Mouse (Mus musculus) natural killer cell, adult 2 months (primary cell): ENCODE results near the gene Sv2a.
"Not testable (repeated sequence)": the region's sequence is repeated elsewhere in the genome, so short reads cannot be mapped to it uniquely, and the experiment has no call there.

Experiments
- DNase-seq, 2 experiments: peaks; one replicate each; pipeline ENCODE4 v3.0.0; 2022; ENCODE audit warnings: low spot score in 2 of 2

The Sv2a gene

GRCm38 (mm10) chr3:96220131-96220764, 39.3 kb downstream of the Sv2a start:
- DNase-seq, result not testable (repeated sequence)

DNA sequence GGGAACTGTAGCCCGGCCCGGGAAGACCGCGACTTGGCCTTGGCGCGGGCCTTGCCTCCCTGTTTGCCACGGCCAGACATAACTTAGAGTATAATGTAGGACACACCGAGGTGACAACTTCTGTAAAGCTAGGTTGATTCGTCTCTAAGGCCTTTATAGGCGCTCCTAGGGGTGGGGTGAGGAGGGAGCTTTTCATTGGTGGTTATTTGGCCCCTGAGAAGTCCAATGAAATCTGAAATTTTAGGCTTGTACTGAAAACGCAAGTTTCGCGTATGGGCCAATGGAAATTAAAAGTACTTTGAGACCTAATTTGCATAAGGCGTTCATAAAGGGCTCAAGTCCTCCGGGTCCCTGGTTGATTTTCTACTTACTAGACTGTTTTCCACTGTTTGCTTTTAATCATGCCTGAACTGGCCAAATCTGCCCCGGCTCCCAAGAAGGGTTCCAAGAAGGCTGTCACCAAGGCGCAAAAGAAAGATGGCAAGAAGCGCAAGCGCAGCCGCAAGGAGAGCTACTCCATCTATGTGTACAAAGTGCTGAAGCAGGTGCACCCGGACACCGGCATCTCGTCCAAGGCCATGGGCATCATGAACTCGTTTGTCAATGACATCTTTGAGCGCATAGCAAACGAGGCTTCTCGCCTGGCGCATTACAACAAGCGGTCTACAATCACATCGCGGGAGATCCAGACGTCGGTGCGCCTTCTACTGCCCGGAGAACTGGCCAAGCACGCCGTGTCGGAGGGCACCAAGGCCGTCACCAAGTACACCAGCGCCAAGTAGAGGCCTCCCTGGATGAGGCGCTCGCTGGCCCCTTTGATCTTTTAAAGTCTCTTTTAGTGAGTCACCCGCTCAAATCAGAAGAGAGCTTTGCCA, 40.1 kb downstream of the Sv2a start, which contains the start of the genes Hist2h2ac and Hist2h2be:
TSS of gene Hist2h2ac (minus strand) at position 116 of the 875 bp plus-strand sequence.
TSS of gene Hist2h2be (plus strand) at position 355 of the 875 bp plus-strand sequence.
- DNase-seq, result peak; percentile 84 to 88

GRCm38 (mm10) chr3:96221640-96222038, 40.7 kb downstream of the Sv2a start:
- no peak for DNase-seq

DNA sequence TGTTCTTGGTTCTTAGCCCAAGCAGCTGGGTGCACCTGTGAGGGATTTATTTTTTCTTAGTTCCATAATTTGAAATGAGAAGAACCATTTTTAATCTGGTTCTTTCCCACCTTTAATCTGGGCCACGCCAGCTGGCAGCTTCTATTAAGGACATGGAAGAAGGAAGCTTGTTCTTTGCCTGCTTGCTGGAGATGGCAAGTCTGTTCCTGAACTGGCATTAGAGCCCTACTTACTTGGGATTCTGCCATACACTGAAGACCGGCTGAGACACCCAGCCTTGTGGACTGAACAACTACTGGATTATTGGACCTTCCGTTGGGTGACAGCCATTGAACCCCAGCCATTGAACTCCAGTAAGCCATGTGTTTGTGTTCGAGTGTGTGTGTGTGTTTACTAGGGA, 41.8 kb downstream of the Sv2a start:
- no peak for DNase-seq

- DNase-seq, result no peak
These were observed 44.5 kb downstream of the Sv2a start for GRCm38 (mm10) chr3:96225421-96225820.

GRCm38 (mm10) chr3:96226695-96227648, 46.0 kb downstream of the Sv2a start:
- DNase-seq, result no peak

DNA sequence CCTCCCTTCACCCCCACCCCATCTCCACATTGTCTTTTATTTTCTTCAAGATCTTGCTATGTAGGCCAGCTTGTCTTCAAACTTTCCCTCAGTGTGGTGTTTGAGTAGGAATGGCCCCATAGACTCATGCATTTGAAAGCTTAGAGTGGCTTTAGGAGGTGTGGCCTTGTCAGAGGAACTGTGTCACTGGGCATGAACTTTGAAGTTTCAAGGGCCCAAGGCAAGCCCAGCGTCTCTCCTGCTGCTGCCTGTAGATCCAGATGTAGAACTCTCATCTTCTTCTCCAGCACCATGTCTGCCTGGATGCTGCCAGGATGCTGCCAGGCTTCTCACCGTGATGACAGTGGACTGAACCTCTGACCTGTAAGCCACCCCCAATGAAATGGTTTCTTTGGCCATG, 47.9 kb downstream of the Sv2a start:
- DNase-seq, result no peak

- no peak for DNase-seq
These were observed 49.5 kb downstream of the Sv2a start for GRCm38 (mm10) chr3:96230404-96230803.

DNA sequence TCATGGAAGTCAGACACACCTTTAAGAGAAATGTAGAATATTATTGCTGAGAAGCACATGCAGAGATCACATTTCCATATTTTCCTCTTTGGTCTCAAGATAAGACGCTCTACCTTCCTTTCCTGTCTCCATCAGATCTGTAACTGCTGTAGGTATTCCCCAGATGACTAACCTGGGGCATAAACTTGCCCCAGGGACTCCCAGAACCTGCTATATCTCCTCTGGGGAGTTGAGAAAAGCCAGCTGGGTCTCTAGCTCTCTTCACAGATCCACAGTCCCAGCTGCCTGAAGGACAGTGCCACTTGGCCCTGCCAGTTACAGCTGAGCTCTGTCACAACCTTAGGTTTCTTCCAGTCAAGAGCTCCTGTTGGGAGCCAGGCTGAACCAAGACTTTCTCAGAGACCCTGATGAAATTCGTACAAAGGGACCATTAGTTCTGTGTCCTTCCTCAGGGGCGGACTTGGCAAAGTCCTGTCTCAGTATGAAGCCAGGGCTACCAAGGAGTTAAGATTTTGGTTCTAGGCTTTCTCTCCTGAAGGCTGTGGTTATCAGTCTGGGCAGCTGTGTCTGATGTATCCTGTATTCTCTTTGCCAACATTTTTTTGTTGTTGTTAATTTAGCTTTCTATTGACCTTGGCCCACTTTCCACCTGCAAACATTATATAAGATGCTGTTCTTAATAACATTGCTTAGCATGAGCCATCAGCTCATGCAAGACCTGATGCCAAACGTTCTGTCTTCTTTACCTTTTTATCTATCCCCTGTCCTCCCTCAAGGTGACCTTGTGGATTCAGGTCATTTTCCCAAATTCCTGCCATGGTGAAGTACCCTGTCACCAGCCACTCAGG, 50.2 kb downstream of the Sv2a start:
- DNase-seq, result no peak

GRCm38 (mm10) chr3:96231758-96232120, 50.8 kb downstream of the Sv2a start:
- DNase-seq, result no peak

GRCm38 (mm10) chr3:96234914-96235313, 54.0 kb downstream of the Sv2a start:
- DNase-seq, result no peak

DNA sequence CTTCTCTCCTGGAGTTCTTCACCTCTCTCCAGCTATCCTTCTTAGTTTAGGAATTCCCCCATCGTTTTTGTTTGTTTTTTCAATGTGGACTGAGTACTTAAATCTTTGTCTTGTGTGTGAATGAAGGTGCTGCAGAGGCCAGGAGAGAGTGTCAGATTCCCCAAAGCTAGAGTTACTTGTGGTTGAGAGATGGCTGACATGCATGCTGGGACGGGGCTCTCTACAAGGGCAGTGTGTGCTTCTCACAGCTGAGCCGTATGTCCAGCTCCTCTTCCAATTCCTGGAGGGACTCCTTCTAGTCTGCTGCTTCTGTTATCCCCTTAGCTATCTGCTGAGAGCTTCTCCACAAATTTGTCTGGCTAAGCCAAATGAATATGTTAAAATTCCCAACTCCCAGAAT, 54.9 kb downstream of the Sv2a start:
- DNase-seq, result no peak

DNA sequence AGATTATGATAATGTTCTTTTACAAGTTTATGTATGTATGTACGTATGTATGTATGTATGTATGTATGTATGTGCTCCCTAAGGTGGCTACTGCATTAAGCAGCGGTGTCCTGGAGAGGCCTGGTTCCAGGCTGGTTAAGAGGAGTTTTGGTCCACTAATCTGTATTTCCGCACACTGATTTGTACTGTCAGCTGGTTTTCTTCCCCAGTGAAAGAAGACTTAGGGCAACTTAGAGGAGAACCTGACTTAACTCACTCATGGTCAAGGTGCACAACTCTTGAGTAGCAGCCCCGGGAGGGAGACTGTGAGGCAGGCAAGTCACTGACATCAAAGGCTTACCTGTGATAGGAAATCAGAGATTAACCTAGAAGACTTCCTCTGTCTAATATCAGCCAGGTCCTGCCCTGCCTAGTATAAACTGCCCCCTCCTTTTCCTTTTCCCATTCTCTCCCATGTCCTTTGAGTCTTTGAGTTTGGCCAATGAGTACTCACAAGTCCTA, 55.9 kb downstream of the Sv2a start:
- no peak for DNase-seq

DNA sequence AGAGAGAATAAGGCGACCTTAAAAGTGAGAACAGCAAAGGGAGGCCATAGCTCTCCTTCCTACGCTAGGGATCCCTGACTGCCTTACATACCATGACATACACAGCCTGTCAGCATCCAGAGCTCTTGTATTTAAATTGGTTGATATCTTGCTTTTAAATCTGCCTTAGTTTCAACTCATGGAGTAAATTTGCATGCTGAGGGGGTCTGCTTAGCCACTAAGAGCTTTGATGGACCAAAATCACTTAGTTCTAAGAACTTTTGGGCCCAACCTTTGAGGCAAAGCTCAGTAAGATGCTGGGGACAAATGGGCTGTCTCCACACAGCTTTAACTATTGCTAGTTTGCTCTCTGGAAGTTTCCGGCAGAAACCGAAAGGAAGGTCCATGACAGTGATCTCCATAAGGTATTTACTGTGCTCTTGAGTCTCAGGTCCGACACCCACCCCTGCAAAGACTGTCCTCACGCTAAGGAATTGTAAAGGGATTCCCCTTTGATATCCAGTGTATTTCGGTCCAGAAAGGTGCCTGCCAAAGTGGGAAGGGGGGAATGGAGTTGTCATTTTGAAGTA, 56.5 kb downstream of the Sv2a start:
- no peak for DNase-seq

GRCm38 (mm10) chr3:96237904-96238511, 57.1 kb downstream of the Sv2a start:
- DNase-seq, result no peak

DNA sequence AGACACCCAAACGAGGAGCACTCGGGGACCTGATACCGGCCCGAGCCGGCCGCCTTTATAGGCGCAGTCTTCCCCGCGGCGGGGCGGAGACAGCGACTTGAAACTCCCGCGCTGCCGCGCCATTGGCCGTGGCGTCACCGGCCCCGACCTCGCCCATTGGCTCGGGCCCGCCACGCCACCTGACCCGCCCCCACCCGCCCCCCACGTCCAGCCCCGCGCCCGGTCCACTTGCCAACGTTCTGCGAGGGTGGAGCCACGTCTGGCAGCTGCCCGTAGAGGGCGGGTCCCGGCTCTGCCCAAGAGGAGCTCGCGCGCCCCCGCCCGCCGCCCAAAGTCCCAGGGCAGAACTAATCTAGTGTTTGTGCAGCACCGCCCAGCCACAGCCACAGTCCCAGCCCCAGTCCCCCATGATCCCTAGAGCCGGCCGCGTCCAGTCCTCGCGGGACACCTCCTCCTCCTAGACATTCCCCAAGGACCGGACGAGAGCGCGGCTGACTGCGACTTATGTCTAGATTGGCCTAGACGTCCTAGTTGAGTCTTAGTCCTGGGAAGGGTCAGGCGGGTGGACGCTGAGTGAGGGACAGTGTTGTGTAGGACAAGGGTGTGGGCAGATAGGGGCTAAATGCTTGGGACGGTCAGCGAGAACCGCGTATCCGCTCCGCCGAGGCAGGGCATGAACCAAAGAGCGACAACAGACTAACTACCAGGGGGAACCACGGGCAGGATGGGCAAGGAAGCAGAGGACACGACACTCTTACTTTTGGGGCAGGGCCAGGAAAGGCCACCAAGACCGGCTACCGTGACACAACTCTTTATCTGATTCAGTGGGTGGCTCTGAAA, 58.2 kb downstream of the Sv2a start, which contains the start of gene Hist2h3c2:
TSS of gene Hist2h3c2 (minus strand) at position 174 of the 840 bp plus-strand sequence.
- peak; percentile 44 to 56 for DNase-seq

DNA sequence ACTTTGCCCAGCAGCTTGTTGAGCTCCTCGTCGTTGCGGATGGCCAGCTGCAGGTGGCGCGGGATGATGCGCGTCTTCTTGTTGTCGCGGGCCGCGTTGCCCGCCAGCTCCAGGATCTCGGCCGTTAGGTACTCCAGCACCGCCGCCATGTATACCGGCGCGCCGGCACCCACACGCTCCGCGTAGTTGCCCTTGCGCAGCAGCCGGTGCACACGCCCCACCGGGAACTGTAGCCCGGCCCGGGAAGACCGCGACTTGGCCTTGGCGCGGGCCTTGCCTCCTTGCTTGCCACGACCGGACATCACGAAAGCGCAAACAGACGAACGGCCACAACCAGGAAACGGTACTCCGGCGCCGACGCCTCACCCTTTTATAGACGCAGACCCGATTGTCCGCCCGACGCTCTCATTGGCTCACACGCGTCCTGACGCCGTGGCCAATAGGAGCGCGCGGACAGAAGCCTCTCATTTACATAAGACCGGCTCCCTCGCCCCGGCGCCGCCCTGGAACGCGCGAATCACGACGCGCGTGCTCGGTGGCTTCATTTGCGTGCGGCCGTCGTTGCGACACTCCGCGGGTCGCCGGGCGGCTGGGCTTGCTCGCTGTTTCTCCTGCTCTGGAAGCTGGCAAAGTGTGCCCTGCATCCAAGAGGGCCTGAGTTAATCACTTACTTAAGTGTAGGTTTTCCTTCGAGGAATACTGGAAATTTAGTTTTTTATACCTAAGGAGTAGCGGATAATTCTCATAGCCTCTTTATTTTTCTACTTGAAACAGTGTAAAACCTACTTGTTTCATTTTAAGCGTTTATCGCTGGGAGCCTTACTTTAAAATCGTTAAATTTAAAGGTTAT, 59.2 kb downstream of the Sv2a start, which contains the start of gene Hist2h2aa2:
TSS of gene Hist2h2aa2 (minus strand) at position 328 of the 850 bp plus-strand sequence.
- DNase-seq, result peak; percentile 93 to 94

- no peak for DNase-seq
These were observed 59.8 kb downstream of the Sv2a start for GRCm38 (mm10) chr3:96240799-96241197.
